Mouse (Mus musculus): ENCODE data around the gene Sde2. TPM values are rescaled to one million over a fixed set of nuclear protein-coding genes. Genes with fewer than 3 reads are reported as not detected.
A peak's percentile ranks its signal among the peaks of the same experiment; 100 is the strongest.

The Sde2 gene
- polyA plus RNA-seq, 1 experiment from 2014 or later, result 28.2 TPM

DNA sequence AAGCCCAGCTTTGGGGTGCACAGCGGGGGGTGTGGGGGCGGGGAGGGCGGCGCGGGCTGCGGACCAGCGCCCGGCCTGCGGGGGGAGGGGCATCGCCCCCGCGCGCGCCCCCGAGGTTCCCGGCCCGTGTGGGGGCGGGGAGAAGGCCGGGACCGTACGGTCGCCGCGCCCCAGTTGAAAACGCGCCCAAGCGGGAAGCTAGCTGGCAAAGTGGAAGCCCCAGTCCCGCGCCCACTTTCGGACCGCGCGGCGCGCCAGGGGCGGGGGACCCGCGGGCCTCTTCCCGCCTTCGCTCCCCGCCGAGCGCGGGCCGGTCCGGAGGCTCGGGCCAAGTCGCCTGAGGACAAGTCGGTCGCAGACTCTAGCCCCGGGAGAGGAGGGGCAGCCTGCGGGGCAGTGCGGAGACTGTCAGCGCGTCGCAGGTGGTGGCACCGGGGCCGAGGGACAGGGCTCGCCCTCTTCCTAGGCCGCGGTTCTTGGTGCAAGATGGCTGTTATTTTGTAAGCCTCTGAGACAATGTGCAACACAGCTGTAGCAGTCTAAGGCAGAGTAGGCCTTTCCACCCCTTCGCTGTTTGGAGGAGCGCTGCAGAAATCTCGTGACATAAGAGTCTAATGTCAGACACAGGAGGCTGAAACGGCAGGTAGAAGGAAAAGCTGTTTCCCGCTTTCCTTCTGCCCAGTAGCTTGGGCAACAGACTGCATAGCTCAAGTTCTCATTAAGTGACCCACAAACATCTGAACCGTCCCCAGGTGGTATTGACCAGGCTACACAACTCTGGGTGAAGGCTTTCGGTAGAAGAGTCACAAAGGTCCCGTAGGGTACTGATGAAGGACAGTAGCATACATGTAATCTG lies 36.8 kb upstream of the Sde2 start, which contains the start of gene H3f3a:
TSS of gene H3f3a (minus strand) at position 59 of the 856 bp plus-strand sequence.
- Histone ChIP-seq H3K9ac (peak within 1 kb of the TSS; percentile 92), H3K4me1 (replicated peaks; ENCODE audit: control insufficient read depth, insufficient read depth, low read length) (peaks cover 38% of the 10 kb centered on the region), H3K27me3 (ENCODE audit: control insufficient read depth, insufficient read depth, low read length) (no peaks in the 10 kb centered on the region), H3K4me3 (replicated peaks; ENCODE audit: low read length) (peak within 1 kb of the TSS; percentile 81), H3K36me3 (replicated peaks; ENCODE audit: control insufficient read depth, insufficient read depth) (peaks cover 20% of the 10 kb centered on the region), H3K27ac (peak within 1 kb of the TSS; percentile 100), H3K9me3 (ENCODE audit: control insufficient read depth, low read length) (no peaks in the 10 kb centered on the region), H3K4me2 (replicated peaks) (peak within 1 kb of the TSS; percentile 67)
- ATAC-seq (ENCODE audit: low FRiP score) (peak; percentile 82), DNase-seq (ENCODE audit: low spot score) (peak; percentile 62)
- WGBS, result 1% methylated on average over 55 of the region's 69 CpGs

GRCm38 (mm10) chr1:180815371-180816024 lies 35.4 kb upstream of the Sde2 start:
- H3K9me3 ChIP-seq (ENCODE audit: control insufficient read depth, low read length), result no peaks in the 10 kb centered on the region
- H3K4me1 ChIP-seq (replicated peaks; ENCODE audit: control insufficient read depth, insufficient read depth, low read length), result peaks cover 27% of the 10 kb centered on the region
- peaks cover 6% of the 10 kb centered on the region for H3K36me3 ChIP-seq (replicated peaks; ENCODE audit: control insufficient read depth, insufficient read depth)
- H3K27ac ChIP-seq, result peak overlapping the region; percentile 100
- H3K4me3 ChIP-seq (replicated peaks; ENCODE audit: low read length), result peak overlapping the region; percentile 2; the same call in 1 of the 2 replicates
- H3K27me3 ChIP-seq (ENCODE audit: control insufficient read depth, insufficient read depth, low read length), result no peaks in the 10 kb centered on the region
- DNase-seq (ENCODE audit: low spot score) (no peak), ATAC-seq (ENCODE audit: low FRiP score) (no peak)
- H3K4me2 ChIP-seq (replicated peaks), result peak overlapping the region; percentile 67
- 40% methylated on average over 12 of the region's 12 CpGs for WGBS
- peak overlapping the region; percentile 22; the same call in 1 of the 2 replicates for H3K9ac ChIP-seq

DNA sequence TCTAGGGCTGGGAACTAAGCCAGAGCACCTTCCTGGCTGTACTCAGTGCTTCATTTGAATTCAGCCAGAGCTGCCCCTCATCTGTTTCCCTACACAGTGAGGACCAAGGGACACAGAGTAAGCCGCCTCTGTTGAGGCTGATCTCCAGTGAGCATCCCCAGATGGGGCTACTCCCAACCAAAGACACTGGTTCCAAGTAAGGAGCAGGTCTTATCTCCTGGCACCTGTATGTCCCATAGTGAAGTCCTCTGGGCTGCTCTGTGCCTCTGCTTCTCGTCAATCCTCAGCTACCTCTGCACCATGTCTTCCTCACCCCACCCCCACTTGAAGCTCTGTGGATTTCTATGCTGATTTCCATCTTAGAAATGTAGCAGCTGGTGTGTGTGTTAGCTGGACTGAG lies 32.9 kb upstream of the Sde2 start:
- H3K4me1 ChIP-seq (replicated peaks; ENCODE audit: control insufficient read depth, insufficient read depth, low read length), result peaks cover 19% of the 10 kb centered on the region
- no peak overlapping the region for H3K27ac ChIP-seq
- DNase-seq (ENCODE audit: low spot score), result no peak
- no peak for ATAC-seq (ENCODE audit: low FRiP score)
- H3K36me3 ChIP-seq (replicated peaks; ENCODE audit: control insufficient read depth, insufficient read depth), result no peaks in the 10 kb centered on the region
- H3K9ac ChIP-seq, result no peak overlapping the region
- WGBS, result 88% methylated on average over 2 of the region's 2 CpGs
- no peak overlapping the region for H3K4me2 ChIP-seq (replicated peaks)
- no peak overlapping the region for H3K4me3 ChIP-seq (replicated peaks; ENCODE audit: low read length)
- no peaks in the 10 kb centered on the region for H3K27me3 ChIP-seq (ENCODE audit: control insufficient read depth, insufficient read depth, low read length)
- no peaks in the 10 kb centered on the region for H3K9me3 ChIP-seq (ENCODE audit: control insufficient read depth, low read length)

DNA sequence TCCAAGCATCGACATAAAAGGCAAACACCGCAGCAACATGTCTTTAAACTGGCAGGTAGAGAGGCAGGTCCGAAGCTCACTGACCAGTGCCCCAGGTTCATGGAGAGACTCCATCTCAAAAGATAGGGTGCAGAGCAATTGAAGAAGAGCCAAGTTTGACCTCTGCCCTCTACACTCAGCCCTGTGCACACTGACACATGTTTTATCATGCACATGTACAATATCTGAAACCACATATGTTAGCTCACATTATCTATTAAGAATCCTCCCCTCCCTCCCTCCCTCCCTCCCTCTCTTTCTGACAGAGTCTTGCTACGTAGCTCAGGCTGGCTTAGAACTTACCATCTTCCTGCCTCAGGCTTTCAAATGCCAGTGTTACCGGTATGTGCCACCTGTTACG lies 29.8 kb upstream of the Sde2 start:
- Histone ChIP-seq H3K9ac (no peak overlapping the region), H3K36me3 (replicated peaks; ENCODE audit: control insufficient read depth, insufficient read depth) (no peaks in the 10 kb centered on the region), H3K4me2 (replicated peaks) (no peak overlapping the region), H3K9me3 (ENCODE audit: control insufficient read depth, low read length) (no peaks in the 10 kb centered on the region), H3K4me1 (replicated peaks; ENCODE audit: control insufficient read depth, insufficient read depth, low read length) (0 out of 2 replicates have a peak, but pooled peaks cover under 1% of the 10 kb centered on the region), H3K4me3 (replicated peaks; ENCODE audit: low read length) (no peak overlapping the region), H3K27ac (no peak overlapping the region), H3K27me3 (ENCODE audit: control insufficient read depth, insufficient read depth, low read length) (no peaks in the 10 kb centered on the region)
- DNase-seq (ENCODE audit: low spot score) (no peak), ATAC-seq (ENCODE audit: low FRiP score) (no peak)
- WGBS, result 90% methylated on average over 6 of the region's 6 CpGs

DNA sequence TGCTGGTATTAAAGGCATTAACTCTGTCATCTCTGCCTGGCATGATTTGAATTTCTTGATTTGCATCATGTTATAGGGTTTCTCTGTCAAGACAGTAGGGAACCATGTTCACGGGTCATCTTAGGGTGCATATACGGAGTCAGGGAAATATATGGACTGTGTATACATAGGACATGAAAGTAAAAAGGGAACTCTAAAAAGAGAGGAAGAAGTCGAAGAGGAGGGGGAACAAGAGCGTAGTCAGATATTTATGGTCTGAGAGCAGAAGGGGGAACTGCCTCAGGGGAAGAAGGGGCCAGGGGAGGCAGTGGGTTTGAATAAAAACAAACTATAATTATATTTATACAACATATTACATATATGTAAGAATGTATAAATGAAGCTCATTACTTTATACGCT lies 28.7 kb upstream of the Sde2 start:
- no peak for ATAC-seq (ENCODE audit: low FRiP score)
- 91% methylated on average over 5 of the region's 5 CpGs for WGBS

GRCm38 (mm10) chr1:180823716-180824115 lies 27.2 kb upstream of the Sde2 start:
- H3K27ac ChIP-seq, result no peak overlapping the region
- H3K27me3 ChIP-seq (ENCODE audit: control insufficient read depth, insufficient read depth, low read length), result no peaks in the 10 kb centered on the region
- H3K4me1 ChIP-seq (replicated peaks; ENCODE audit: control insufficient read depth, insufficient read depth, low read length), result no peaks in the 10 kb centered on the region
- no peak overlapping the region for H3K9ac ChIP-seq
- H3K4me2 ChIP-seq (replicated peaks), result no peak overlapping the region
- H3K4me3 ChIP-seq (replicated peaks; ENCODE audit: low read length), result no peak overlapping the region
- ATAC-seq (ENCODE audit: low FRiP score) (no peak), DNase-seq (ENCODE audit: low spot score) (no peak)
- H3K9me3 ChIP-seq (ENCODE audit: control insufficient read depth, low read length), result no peaks in the 10 kb centered on the region
- H3K36me3 ChIP-seq (replicated peaks; ENCODE audit: control insufficient read depth, insufficient read depth), result no peaks in the 10 kb centered on the region
- WGBS, result 84% methylated on average over 3 of the region's 3 CpGs

More for the DNA sequence above, 28.7 kb upstream of the Sde2 start:
- H3K9ac ChIP-seq, result no peak overlapping the region
- H3K4me3 ChIP-seq (replicated peaks; ENCODE audit: low read length), result no peak overlapping the region
- no peaks in the 10 kb centered on the region for H3K4me1 ChIP-seq (replicated peaks; ENCODE audit: control insufficient read depth, insufficient read depth, low read length)
- no peak overlapping the region for H3K4me2 ChIP-seq (replicated peaks)
- no peaks in the 10 kb centered on the region for H3K9me3 ChIP-seq (ENCODE audit: control insufficient read depth, low read length)
- H3K27me3 ChIP-seq (ENCODE audit: control insufficient read depth, insufficient read depth, low read length), result no peaks in the 10 kb centered on the region
- no peak overlapping the region for H3K27ac ChIP-seq
- H3K36me3 ChIP-seq (replicated peaks; ENCODE audit: control insufficient read depth, insufficient read depth), result no peaks in the 10 kb centered on the region
- DNase-seq (ENCODE audit: low spot score), result no peak

DNA sequence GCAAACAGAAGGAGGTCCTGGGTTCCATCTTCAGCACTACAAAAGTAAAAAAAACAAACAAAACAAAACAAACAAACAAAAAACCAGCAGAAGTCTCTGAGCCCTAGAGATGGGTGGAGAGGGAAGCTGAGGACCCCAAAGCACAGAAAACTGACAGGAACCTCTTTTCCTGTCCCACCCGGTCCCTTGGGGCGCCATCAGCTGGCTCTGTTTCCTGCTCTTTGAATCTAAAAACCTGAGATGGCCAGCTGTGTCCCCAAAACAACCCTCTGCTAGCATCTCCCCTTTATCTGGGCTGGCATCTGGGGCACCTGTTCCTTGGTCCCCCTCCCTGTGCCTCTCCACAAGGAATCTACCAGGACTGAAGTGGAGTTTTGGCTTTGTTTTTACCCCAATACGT lies 26.2 kb upstream of the Sde2 start:
- no peaks in the 10 kb centered on the region for H3K9me3 ChIP-seq (ENCODE audit: control insufficient read depth, low read length)
- no peak overlapping the region for H3K9ac ChIP-seq
- DNase-seq (ENCODE audit: low spot score), result no peak
- no peak overlapping the region for H3K27ac ChIP-seq
- H3K36me3 ChIP-seq (replicated peaks; ENCODE audit: control insufficient read depth, insufficient read depth), result no peaks in the 10 kb centered on the region
- H3K27me3 ChIP-seq (ENCODE audit: control insufficient read depth, insufficient read depth, low read length), result no peaks in the 10 kb centered on the region
- no peak overlapping the region for H3K4me2 ChIP-seq (replicated peaks)
- WGBS, result 86% methylated on average over 3 of the region's 3 CpGs
- no peak for ATAC-seq (ENCODE audit: low FRiP score)
- no peaks in the 10 kb centered on the region for H3K4me1 ChIP-seq (replicated peaks; ENCODE audit: control insufficient read depth, insufficient read depth, low read length)
- H3K4me3 ChIP-seq (replicated peaks; ENCODE audit: low read length), result no peak overlapping the region

GRCm38 (mm10) chr1:180826634-180827033 lies 24.3 kb upstream of the Sde2 start:
- Histone ChIP-seq H3K9ac (no peak overlapping the region), H3K36me3 (replicated peaks; ENCODE audit: control insufficient read depth, insufficient read depth) (no peaks in the 10 kb centered on the region), H3K27me3 (ENCODE audit: control insufficient read depth, insufficient read depth, low read length) (no peaks in the 10 kb centered on the region), H3K4me2 (replicated peaks) (no peak overlapping the region), H3K27ac (no peak overlapping the region), H3K4me1 (replicated peaks; ENCODE audit: control insufficient read depth, insufficient read depth, low read length) (no peaks in the 10 kb centered on the region), H3K9me3 (ENCODE audit: control insufficient read depth, low read length) (no peaks in the 10 kb centered on the region), H3K4me3 (replicated peaks; ENCODE audit: low read length) (no peak overlapping the region)
- ATAC-seq (ENCODE audit: low FRiP score) (no peak), DNase-seq (ENCODE audit: low spot score) (no peak)
- 89% methylated on average over 4 of the region's 4 CpGs for WGBS

GRCm38 (mm10) chr1:180829775-180830174 lies 21.2 kb upstream of the Sde2 start:
- ATAC-seq (ENCODE audit: low FRiP score) (no peak), DNase-seq (ENCODE audit: low spot score) (no peak)
- Histone ChIP-seq H3K4me2 (replicated peaks) (no peak overlapping the region), H3K27me3 (ENCODE audit: control insufficient read depth, insufficient read depth, low read length) (no peaks in the 10 kb centered on the region), H3K36me3 (replicated peaks; ENCODE audit: control insufficient read depth, insufficient read depth) (no peaks in the 10 kb centered on the region), H3K9me3 (ENCODE audit: control insufficient read depth, low read length) (no peaks in the 10 kb centered on the region), H3K4me1 (replicated peaks; ENCODE audit: control insufficient read depth, insufficient read depth, low read length) (no peaks in the 10 kb centered on the region), H3K27ac (no peak overlapping the region), H3K9ac (no peak overlapping the region), H3K4me3 (replicated peaks; ENCODE audit: low read length) (no peak overlapping the region)
- 93% methylated on average over 11 of the region's 11 CpGs for WGBS
